Mouse (Mus musculus) mature B cell (primary cell): ENCODE results near the gene Gm6034.
"Not testable (repeated sequence)": the region's sequence is repeated elsewhere in the genome, so short reads cannot be mapped to it uniquely, and the experiment has no call there.

Experiments
- in situ Hi-C: fragments of 300-500 bp; cut with MboI; formaldehyde crosslinking; loops from 2 replicates; pipeline ENCODE4 v1.14.3; 2019

Gene Gm6034

DNA sequence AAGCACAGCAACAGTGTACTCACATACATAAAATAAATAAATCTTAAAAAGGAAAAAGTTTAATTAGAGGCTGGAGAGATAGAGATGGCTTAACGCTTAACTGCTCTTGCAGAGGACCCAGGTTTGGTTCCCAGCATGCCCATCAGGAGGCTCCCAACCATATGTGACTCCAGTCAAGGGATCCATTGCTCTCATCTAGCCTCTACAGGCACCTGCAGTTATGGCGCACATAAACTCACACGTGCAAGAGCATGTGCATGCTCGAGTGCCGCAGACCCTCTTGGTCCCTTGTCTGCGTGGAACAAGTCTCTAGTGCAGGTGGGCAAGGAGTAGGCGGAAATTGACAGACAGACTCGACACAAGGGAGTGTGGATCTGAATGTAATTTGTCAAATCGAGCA, 20.7 kb upstream of the Gm6034 start:
- in situ Hi-C loops, result no loop called here

DNA sequence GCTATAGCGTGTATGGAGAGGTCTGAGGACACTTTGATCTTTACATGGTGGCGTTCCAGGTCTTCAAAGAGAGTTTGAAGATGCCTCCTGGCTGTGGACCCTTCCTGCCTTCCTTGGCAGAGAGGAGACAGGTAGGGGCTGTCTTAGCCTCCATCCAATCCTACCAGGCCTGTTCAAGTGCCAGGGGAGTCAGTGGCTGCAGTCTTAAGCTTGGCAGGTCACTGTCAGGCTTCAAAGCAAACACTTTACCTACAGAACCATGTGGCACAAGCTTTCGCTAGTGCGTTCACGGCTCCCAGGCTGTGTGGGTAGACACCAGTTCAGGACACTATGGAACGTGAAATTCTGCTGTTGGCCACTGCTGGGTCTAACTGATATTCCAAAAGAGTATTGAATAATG, 19.8 kb upstream of the Gm6034 start:
- in situ Hi-C loops, result no loop called here

- in situ Hi-C loops, result no loop called here
Observed at GRCm38 (mm10) chr17:36023710-36024654, 18.8 kb upstream of the Gm6034 start.

GRCm38 (mm10) chr17:36025197-36025596, 17.6 kb upstream of the Gm6034 start:
- in situ Hi-C loops, result no loop called here

DNA sequence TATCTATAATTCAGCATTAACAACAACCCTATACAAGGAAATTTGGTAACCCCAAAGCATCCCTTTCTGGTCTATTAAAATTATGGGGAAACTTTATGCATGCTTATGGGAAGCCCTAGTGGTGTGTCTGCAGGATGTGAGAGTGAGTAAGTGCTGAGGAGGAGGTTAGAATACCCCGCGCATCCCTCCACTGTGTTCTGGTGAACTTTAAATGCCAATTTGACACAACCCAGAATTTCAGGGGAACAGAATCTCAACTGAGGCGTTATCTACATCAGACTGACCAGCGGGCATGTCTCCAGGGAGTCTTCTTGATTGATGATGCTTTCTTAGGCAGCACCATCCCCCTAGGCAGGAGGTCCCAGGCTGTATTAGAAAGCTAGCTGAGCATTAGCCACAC, 16.9 kb upstream of the Gm6034 start:
- in situ Hi-C loops, result no loop called here

DNA sequence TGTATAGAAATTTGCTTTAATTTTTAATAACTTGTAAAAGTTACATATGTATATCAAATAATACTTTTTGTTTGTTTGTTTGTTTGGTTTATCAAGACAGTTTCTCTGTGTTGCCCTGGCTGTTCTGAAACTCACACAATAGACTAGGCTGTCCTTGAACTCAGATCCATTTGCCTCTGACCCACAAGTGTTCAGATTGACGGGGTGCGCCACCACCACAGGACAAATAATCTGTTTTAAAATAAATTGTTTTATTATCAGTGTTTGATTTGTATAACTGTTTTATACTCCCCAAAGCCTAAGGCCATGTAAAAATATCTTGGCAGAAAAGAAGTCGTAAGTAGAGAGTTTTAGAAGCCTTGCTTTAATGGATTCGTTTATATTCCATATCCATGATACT, 15.1 kb upstream of the Gm6034 start:
- in situ Hi-C loops, result no loop called here

GRCm38 (mm10) chr17:36028879-36029619, 13.7 kb upstream of the Gm6034 start:
- in situ Hi-C loops, result no loop called here

- in situ Hi-C loops, result not testable (repeated sequence)
Observed at GRCm38 (mm10) chr17:36030046-36030702, 12.6 kb upstream of the Gm6034 start.

GRCm38 (mm10) chr17:36030703-36031582, 11.8 kb upstream of the Gm6034 start:
- in situ Hi-C loops, result not testable (repeated sequence)

GRCm38 (mm10) chr17:36031583-36032331, 11.0 kb upstream of the Gm6034 start:
- in situ Hi-C loops, result not testable (repeated sequence)

- in situ Hi-C loops, result not testable (repeated sequence)
Observed at GRCm38 (mm10) chr17:36032351-36032875, 10.3 kb upstream of the Gm6034 start, which contains the start of gene H2-T23. Gene H2-T23, minus strand, starts transcription at chr17:36032855.

DNA sequence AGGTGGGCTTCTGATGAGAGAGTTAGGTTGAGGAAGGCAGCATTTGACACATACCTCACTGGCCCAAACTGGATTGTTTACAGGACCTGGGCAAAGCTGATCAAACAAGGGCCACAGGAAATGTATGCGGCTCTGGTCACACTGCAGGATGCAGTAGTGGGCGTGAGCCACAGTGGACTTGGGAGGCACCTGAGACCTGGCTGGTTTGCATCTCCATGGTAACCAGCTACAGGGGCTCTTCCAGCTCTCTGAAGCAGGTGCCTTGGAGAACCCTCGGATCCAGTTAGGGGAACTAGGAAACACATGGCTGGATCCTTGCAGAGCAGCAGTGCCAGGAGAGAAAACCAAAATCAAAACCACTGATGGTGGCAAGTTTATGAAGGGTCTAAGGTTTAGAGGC, 8.2 kb upstream of the Gm6034 start:
- in situ Hi-C loops, result not testable (repeated sequence)

DNA sequence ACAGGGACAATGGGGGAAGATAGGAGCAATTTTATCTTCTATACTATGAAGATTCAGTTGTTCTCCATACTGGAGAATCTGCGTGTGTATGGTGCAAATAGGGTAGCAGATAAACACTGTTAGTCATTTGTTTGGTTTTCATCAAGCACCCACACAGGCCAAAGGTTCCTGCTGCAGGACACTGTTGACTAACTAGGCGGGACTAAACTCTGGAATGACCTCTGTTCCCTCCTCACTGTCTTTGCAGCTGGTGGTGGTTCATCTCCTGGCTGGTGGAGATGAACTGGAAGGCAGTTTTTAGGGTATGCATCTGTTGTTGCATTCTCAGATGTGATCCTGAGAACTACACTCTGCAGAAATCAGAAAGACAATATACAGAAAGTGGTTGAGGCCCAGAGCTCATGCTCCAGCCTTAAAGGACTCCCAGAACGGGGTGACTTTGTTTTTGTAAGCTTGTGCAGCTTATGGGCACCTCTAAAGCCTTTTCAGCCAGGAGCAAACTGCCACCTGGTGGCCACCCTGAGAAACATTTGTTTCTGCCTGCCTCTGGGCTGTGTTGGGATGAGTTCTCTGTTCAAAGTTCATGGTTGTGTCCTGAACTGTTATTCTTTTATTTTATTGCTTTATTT, 7.6 kb upstream of the Gm6034 start:
- in situ Hi-C loops, result not testable (repeated sequence)

GRCm38 (mm10) chr17:36036126-36036525, 6.6 kb upstream of the Gm6034 start:
- in situ Hi-C loops, result not testable (repeated sequence)

DNA sequence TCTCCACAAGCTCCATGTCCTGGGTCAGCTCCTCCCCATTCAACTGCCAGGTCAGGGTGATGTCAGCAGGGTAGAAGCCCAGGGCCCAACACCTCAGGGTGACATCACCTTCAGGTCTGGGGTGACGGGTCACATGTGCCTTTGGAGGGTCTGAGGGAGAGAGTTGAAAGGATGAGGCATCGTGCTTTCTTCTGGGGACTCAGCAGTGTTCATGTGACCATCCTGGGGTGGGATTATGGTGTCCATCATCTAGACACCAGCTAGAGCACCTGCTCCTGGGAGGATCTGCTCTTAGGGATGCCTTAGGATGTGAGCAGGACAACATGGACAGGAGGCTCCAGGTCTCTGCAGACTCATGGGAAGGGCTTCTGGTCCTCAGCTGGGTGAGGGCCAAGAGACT, 2.2 kb upstream of the Gm6034 start:
- in situ Hi-C loops, result loop anchor here (10.0 kb wide), 1 partner anchor 46 kb away; no protein-coding TSS in a partner anchor

GRCm38 (mm10) chr17:36042055-36042454, 706 bp upstream of the Gm6034 start:
- in situ Hi-C loops, result loop anchor here (10.0 kb wide), 1 partner anchor 47 kb away; no protein-coding TSS in a partner anchor

GRCm38 (mm10) chr17:36043286-36043685, 525 bp downstream of the Gm6034 start:
- in situ Hi-C loops, result loop anchor here (10.0 kb wide), 1 partner anchor 48 kb away; no protein-coding TSS in a partner anchor

- in situ Hi-C loops, result not testable (repeated sequence)
Observed at GRCm38 (mm10) chr17:36057927-36058326, 15.2 kb downstream of the Gm6034 start.

DNA sequence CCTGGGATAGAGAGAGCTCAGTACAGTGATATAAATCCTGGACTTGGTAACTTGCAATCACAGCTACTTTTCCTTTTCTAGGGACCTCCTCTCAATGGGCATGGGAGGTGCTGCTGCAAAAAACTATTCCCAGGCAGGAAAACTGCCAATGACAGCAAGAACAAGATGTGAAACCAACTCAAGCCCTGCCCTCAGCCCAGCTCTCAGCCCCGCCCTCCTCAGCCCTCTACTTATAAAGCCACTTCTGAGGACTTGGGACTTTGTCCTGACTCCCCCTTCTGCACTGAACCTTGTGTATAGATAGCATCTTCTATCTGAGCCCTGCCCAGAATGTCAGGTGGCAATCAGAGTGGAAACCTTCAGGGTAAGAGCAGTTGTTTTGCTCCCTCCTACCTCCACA, 15.6 kb downstream of the Gm6034 start, which contains the start of gene Gm11127:
Gm11127 (minus strand) TSS at position 10 of the 400 bp plus-strand sequence.
- in situ Hi-C loops, result not testable (repeated sequence)
